Mouse (Mus musculus) liver, embryonic 18 days (tissue): ENCODE results near the gene Aldh1a3. TPM values are rescaled to one million over a fixed set of nuclear protein-coding genes. Genes with fewer than 3 reads are reported as not detected.

Experiments
- polyA plus RNA-seq: library from polyadenylated mRNA; depleted of rRNA; stranded (reverse); fragments of >200 nt; gene quantifications from 2 replicates; pipeline ENCODE4 v1.2.3, GENCODE M21; 2012; rRNA removed

Aldh1a3 gene
- polyA plus RNA-seq = 0.37 and 0.54 TPM in 2 replicates

DNA sequence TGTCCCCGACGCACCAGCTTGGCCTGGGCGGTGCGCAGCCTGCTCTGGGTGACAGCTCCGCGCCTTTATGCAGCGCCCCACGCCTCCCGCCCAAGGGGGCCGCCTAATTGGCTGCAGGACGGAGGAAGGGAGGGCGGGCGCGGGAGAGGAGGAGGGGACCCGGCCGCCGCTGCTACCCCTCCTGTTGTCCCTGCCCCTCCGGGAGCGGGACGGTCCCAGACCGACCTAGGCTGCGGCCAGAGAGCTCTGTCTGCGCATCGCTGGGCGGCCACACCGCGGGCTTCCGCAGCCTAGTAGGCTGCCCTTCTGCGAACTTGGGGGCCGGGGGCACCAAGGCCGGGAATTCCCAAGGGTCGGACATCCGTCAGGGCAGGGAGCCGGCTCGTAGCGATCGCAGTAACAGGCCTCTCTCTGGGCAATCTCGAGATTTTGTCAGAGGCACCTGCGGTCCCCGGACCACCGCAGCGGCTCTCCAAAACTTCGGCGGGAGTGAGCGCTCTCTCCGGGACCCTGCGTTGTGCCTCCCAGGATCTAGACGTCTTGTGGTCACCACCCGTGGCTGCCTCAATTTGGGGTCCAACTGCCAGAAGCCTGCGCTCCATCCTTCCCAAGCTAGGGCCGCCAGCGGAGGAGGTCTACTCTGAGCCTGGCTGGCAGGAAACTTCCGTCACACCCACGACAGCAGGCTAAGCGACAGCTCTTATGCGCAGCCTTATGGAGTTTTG, at the start of gene Aldh1a3:
Gene Aldh1a3 (minus strand): TSS at position 81 of the 725 bp plus-strand sequence.

DNA sequence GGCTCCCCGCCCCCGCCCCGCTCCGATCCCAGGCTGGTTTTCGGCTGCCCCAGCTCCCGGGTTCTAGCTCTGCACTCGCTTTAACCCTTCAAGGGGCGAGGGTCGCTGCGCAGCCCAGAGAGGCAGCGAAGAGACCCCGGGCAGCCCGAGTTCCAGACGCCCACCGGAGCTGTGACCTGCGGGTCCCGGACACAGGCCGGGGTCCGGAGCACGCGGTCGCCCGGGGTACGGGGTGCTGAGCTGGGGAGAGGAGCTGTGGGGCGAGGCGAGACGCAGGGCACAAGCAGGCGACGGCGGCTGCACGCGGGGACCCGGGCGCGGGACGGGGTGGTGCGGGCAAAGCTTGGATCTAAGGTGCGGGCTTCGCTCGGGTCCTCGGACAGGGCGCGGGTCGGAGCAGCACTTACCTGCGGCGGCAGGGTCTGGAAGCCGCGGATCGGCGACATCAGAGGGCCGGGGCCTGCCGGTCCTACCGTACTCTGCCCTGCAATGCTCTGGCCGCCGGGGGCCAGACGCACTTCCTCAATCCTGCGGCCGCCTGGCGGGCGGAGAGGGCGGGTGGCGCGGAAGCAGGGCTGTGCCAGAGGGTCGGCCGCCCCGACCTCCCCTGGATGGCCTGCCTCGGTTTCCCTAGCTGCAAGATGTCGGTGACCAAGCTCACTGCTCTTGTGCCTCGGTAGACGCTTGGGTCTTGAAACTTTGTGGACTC, 39.4 kb downstream of the Aldh1a3 start, which contains the start of gene Lrrk1:
Gene Lrrk1 (minus strand): TSS at position 538 of the 709 bp plus-strand sequence.

DNA sequence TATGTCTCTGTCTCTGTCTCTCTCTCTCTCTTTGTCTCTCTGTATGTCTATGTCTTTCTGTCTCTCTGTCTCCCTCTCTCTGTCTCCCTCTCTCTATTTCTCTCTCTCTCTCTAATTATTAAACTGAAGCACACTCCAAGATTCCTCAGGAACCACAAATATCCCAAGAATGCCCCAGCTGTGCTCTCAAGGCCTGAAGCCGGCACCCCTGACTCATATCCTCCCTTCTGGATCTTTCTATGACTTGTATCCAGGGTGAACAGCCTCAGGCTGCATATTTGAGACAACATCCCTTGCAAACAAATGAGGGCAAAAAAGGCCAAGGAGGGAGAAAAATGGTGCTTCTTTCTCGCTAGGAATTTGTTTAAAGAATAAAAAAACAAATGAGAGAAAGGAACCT, 61.4 kb downstream of the Aldh1a3 start, which contains the start of gene Gm10974:
Gene Gm10974 (plus strand): TSS at position 2 of the 400 bp plus-strand sequence.

Other genes with a start within 250 kb of the Aldh1a3 start
- gene Gm10974, start 61.6 kb downstream of the Aldh1a3 start, polyA plus RNA-seq = not detected in 2 replicates
- gene Lrrk1, start 39.2 kb downstream of the Aldh1a3 start, polyA plus RNA-seq = 4.7 and 5.0 TPM in 2 replicates